Mouse (Mus musculus) embryo, embryonic 10.5 days (tissue): ENCODE results near the gene Mcts1.

Experiments used
- DNase-seq: peaks from one replicate; pipeline ENCODE4 v3.0.0-alpha.2; 2015; ENCODE audit warnings: low spot score

Mcts1 gene

GRCm38 (mm10) chrX:38656206-38656883 is 56.0 kb downstream of the Mcts1 start:
- DNase-seq, result no peak
